Mouse (Mus musculus): Measurements from ENCODE around the gene Ttc7b.
A peak's percentile ranks its signal among the peaks of the same experiment; 100 is the strongest.

Ttc7b gene

DNA sequence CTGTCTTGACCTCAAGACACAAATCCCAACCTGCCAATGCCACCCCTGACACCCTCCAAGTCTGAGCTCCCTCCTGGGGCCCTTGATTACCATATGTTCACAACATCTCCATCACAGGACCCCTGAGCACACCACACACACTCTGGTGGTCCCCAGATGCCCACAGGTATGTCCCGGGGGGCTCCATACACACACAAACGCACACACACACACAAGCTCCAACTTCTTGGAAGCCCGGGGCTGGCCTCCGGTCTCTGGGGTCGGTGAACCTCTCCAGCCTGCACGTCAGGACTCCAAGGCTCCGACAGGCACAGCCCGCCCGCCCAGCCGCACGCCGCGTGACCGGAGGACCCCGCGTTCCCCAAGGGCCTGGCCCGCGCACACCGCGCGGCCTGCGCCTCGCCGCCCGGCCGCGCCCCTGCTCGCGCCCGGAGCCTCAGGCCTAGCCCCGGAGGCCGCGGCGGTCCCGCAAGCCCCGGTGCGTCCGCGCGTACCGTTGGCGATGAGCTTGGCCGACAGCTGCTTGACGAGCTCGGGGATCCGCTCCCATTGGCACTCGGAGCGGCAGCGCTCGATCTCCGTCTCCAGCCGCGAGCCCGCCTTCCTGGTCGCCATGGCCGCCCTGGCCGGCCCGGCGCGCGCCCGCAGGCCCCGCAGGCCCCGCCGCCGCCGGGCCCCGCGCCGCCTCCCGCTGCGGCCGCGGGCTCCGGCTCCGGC lies 391 bp downstream of the Ttc7b start:
- peak; percentile 56 for DNase-seq (ENCODE audit: low spot score)

DNA sequence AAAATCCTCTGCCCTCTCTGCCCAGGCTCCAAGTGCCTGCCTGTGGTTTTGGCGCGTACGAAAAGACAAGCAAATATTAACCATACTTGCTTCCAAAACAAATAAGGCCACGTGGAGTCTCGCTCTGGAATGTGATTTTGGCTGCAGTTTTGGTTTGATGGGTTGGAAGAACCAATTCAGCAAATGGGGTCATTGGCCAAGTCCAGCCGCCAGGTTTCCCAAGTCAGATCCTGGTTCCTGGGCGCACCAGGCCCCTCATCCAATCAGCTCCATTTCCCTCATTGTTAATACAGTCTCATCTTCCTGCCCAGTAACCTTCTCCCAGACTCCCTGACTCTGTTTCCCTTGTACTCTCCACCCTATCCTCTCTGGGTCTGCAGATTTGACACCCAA lies 946 bp downstream of the Ttc7b start:
- peak; percentile 39 for DNase-seq (ENCODE audit: low spot score)

DNA sequence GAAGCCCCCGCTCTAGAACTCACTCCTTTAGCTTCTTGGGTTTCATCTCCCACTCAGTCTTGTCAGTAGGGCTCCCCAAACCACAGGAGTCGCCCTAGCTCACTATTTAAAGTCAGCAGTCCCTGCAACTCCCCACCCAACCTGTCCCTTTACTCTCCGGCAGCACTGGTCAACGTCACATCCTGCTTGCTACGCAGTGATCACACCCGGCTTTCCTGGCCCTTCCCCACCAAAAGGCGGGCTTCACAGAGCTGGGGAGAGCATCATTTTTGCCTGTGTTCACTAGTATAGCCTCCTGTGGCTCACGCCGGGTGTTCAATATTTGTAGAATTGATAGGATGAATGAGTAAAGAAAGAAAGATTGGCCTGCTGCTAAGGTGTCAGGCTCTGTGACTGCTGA lies 3.3 kb downstream of the Ttc7b start:
- DNase-seq (ENCODE audit: low spot score): no peak

DNA sequence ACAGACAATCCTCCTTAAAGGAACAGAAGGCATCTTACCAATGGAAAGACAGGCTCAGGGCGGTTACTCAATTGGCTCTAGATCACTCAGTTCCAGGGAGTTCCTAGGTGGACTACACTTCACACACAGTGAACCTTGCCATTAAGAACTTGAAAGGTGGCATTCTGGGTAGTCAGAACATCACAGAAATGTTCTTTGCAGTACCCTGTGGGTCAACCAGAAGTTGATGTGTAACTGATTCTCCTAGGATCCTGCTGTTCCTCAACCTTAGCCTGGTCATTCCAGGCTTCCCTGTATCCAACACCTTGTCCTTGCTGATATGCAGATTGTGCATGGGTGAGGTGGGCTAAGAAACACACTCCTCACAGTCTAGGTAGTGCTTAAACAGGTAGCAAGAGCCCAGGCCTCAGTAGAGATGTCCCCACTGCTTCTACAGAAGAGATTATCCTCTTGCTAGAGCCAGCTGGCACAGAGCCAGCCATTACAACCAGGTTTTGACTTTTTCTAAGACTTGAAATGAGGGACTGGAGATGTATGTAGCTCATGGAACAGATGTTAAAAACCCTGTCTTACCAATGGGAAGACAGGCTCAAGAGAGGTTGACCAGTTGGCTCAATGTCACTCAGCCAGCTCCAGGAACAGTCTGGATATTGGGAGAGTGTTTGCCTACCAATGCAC lies 4.3 kb downstream of the Ttc7b start:
- no peak for DNase-seq (ENCODE audit: low spot score)

DNA sequence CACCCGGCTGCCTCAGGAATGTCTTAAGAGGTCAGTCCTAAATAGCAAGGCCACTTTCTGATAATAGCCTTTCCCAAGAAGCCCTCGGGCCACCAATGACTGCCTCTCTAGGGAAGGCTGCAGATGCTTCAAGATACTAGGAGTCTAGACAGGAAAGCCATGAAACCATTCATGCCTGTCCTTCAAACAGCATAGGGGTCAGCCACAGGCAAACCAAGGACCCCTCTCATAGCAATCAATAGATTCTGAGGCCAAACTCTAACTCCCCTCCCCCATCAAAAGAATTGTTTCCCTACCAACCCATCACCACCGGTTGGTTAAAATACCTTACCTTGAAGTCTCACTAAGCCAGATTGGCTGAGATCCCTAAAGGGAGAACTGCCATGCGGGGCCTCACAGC lies 5.1 kb downstream of the Ttc7b start:
- DNase-seq (ENCODE audit: low spot score): no peak

DNA sequence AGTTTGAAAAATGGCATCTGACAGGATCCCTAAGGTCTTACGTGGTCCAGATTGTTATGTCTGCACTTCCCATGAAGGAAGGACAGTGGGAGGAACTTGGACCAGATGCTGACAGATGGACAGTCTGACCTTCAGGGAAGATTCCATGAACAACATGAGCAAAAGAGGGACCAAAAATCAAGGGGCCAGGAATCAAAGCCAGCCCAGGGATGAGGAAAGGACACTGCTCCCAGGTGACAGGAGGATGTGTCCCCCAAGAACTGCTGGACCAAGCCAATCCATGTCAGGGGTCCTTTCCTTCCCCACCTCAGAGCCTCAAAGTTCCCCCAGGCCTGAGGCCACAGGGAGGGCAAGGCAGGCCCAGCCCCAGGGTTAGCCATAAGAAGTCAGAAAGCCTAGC lies 6.0 kb downstream of the Ttc7b start:
- no peak for DNase-seq (ENCODE audit: low spot score)

DNA sequence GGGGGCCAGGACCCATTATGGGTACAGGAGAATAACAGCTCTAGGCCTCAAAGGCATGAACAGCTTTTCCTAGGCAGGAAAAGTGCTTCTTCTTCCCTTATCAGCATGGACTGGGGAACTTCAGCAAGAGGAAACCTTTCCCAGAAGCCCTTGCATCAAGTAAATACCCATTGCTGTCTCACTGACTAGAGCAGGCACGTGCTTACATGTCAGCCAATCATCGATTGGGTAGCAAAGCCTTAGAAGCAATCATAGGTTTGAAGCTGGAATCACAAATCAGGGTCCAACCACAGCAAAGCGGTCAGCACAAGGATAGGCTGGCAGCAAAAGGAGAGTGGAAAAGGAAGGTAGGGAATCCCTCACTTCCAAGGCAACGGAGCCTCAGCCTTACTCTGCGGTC lies 7.5 kb downstream of the Ttc7b start:
- DNase-seq (ENCODE audit: low spot score): no peak

DNA sequence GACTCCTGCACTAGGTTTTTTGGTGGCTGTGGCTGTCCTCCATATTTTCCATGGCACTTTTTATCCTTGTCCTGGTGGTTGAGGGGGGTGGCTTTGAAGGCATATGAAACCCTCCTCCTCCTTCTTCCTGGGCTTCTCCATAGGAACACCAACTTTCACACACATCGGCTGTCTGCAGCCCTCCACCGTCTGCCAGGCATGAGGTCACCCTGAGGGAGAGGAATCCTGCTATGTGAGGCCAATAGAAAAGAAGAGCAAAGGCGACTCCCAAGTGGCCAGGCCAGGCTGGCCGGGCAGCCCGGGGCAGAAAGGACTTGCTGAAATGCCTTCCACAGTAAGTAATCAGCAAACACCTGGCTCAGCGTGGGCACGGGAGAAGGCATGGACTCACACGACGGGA lies 8.0 kb downstream of the Ttc7b start:
- DNase-seq (ENCODE audit: low spot score): no peak

DNA sequence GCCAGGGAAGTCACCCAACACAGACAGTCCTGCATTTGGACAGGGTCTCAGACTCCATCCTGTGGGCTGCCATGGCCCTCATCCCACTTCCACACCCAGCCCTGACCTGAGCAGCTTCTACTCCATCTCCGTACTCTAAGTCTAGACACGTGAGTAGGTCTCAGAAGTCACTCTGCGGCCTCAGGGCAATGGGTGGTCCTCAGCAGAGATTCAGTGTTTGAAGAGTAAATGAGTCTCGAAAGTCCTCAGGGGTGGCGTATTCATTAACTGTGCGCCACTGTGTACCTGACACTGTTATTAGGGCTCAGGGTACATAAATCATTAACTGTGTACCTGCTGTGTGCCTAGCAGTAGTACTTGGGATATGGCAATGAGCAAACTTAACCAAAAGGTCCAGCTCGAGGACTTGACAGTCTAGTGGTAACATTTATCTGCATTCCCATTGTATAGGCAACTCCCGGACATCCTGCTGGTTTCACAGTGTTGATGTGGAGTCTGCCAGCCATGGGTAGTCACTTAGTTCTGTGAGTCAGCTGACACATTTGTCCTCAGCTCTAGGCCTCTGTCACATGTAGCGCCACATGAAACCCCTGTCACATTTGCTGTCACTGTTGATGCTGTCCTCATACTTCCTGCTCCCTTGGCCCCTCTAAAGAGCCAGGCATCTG lies 10.9 kb downstream of the Ttc7b start:
- DNase-seq (ENCODE audit: low spot score): no peak

DNA sequence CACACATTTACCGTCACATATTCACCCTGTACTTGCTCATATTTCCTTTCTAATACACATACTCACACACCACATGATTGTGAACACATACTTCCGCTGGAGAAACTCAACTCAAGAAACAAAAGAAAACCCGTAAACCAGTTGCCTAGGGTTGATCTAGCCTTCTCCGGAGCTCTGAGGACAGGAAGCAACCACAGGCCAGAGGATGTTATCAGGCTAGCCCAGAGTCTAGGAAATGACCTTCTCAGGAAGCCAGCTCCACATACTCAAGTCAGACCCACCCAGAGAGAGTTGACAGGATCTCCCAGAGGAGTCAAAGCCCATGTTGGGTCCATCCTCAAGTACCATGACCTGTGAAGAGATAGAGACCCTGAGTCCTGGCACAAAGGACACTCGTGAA lies 12.0 kb downstream of the Ttc7b start:
- DNase-seq (ENCODE audit: low spot score): no peak

DNA sequence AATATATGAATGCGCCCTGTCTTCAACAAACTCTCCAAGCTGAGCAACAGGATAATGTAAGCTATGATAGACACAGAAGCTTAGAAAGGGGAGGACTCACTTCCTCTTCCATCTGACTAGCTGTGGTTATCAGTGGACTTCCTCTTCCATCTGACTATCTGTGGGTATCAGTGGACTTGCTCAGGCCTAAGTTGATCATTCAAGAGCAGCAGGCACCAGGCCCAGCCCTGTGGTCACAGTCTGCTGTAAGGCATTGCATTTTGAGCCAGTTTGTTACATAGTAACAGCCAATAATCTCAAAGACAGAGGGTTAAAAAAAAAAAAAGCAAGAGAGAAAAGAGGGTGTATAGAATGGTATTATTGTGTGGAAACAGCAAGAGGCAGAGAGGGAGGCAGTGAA lies 15.1 kb downstream of the Ttc7b start:
- DNase-seq (ENCODE audit: low spot score): no peak

DNA sequence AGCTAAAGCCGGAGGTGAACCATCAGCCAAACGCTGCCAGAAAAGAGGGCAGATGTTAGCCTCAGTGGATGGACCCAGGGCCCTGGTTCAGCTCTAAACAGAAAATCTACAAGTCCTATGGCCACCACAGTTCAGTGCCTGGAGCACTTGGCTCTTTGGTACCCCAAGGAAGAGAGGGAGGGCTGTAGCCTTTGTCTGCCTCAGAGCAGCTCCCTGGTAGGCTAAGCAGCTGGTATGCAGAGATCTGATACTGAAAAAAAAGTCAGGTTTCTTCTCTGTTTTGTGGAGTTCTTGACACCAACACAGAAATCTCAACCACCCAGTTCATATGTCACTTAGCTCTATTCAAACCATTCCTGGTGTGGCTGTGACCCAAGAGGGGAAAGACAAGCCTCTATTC lies 16.0 kb downstream of the Ttc7b start:
- no peak for DNase-seq (ENCODE audit: low spot score)

DNA sequence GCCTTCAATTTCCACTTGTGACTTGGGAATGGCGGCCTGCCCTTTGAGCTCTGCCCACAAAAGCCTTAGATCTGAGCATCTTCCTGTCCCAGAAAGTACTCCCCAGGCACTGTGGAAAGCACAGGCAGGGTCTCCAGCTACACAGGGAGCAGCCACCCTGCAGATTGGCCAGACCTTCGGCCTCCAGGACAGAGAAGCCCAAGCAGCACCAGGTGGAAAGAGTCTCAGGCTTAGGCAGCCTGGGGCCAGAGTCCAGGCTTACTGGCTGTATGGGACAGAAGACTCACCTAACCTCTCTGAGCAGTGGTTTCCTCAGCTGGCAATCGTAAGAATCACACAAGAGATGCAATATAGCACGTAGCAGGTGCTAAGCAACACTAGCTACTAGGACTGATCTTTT lies 17.0 kb downstream of the Ttc7b start:
- DNase-seq (ENCODE audit: low spot score): no peak

DNA sequence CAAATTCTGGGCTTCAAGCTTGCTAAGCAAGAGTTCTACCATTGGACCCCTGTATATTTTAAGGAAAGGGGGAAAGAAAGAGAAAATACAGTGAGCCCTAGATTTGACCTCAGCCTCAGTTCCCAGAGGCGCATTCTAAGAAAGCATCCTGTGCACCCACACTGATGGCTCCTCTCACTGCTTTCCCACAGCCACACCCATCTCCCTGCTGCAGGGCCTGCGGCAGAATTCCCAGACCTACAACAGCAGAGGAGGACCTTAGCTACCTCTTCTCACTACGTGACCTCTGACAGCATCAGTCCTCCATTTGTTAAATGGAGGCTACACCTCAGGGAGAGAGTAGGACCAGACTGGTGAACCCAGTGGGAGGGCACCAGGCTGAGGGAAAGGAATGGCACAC lies 18.1 kb downstream of the Ttc7b start:
- DNase-seq (ENCODE audit: low spot score): no peak

DNA sequence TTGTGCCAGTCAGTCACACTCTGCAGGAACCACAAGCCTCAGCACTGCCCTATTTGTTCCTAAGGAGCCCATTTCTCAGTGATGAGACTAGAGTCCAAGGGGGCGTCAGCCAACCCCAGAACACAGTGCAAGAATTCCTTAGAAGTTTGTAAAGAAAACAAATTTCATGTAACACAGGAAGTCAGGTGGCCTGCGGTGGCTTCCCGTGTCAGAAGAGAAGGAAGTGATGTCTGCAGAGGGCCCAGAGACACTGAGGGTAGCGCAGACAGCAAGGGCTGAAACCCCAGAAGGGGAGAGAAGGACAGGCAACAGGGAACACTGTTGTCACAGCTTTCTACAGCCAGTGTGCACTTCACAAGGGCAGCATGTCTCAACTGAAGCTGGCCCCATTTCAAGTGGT lies 19.4 kb downstream of the Ttc7b start:
- no peak for DNase-seq (ENCODE audit: low spot score)

DNA sequence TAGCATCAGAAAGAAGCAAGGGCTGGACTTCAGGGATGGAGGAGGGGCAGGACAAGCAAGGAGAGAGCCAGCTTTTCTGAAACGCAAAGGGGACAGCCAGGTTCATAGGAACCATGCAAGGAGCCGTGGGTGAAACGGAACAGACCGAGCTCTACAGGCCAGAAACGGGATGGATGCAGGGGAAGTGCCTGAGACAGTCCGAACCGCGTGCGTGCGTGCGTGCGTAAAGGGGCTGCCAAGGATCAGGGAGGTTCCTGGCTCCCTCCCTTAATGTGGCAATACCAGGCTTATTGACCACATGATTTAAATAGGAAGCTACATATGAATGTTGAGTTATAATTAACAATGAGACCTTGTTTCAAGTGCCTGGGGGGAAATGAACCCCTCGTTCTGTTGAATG lies 21.2 kb downstream of the Ttc7b start:
- no peak for DNase-seq (ENCODE audit: low spot score)

DNA sequence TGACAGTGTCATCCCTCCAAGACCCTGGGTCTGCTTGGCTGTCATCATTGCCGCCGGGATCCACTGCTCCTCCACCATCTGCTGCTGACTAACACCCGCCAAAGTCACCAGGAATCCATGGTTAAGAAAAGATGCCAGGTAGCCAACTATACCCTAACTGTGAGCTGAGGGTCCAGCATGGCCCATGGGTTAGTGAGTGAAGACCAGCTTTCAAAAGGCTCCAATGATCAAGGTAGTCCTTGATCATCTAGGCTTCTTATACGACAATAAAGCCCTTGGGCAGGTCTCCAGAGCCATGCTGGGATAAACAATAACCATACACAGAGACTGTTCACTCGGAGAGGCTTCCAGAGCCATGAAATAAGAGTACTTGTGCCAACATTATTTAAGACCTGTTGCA lies 22.6 kb downstream of the Ttc7b start:
- DNase-seq (ENCODE audit: low spot score): no peak

DNA sequence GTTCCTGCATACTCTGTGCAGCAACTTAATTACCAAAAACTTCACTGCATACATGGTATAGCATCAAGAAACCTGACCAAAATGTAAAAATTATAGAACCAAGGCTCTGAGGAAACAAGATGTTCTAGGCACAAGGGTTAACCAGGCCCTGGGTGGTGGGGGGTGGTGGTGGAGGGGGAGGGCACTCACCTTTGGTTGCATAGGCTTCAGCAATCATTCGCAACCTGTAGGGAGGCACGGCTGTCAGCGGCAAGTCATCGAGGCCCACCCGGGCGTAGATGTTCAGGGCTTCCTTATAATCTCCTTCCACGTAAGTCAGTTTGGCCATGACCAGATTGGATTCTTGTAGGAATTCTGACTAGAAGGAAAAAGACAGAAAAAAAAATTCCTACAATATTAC lies 25.5 kb downstream of the Ttc7b start:
- DNase-seq (ENCODE audit: low spot score): no peak

DNA sequence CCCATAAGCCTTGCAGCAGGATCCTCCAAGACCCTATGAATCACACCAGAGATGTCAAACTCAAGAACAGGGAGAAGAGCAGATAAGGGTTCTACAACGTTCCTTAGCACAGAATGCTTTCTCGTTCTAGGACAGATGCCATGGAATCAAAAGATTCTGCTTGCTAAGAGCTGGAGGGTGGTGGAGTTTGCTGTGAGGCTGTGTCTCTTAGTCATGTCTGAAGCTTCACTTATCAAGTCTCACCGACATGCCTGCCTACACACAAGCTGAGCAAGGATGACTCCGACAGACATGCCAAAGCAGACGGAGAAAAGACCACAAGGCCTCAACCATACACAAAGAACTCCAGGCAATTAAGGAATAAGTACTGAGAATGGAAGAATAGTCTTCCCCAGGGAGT lies 27.4 kb downstream of the Ttc7b start:
- DNase-seq (ENCODE audit: low spot score): no peak

DNA sequence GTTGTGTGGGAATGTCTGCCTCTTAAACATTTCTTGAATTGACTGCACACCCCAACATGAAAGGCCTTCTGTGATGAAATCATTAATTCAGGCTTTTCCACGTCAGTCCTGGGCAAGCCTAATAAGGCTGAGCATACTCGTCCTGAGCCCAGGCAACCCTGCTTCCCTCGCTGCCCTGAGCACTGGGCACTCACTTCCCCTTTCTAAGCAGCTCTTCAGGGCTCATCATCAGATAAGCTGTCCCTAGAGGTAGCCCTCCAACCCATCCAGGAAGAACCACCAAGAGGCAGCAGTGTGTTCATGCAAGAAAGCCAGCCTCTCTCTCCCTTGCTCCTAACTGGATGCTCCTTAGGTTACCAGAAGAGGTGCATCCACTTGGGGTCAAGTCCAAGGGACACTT lies 27.9 kb downstream of the Ttc7b start:
- no peak for DNase-seq (ENCODE audit: low spot score)

DNA sequence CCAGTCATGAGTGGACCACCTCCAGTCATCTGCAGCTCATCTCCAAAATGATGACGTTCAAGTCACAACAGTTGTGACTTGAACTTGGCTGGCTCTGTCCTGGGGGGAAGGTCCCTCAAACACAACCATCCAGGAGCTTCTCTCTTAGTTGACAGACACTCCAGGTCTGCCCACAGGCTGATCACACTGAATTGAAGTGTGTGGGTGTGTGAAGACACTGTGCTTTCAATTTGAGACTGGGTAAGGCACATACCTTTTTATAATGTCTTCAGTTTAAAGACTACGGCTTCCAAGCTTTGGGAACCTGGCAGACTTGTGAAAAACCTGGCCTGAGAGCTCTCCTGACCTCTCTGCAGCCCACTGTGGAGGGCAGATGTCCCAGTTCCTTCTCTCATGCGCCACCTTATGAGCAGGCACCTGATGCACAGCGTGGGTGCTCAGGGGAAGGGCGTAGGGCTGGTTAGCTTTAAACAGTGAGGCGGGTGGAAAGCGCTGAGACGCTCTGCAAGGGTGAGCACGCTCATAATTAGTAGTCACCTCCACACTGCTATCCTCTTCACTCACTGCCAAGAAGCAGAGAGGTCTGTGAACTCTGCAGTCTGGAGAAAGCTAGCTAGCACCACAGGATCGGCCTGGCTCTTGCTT lies 28.5 kb downstream of the Ttc7b start:
- DNase-seq (ENCODE audit: low spot score): no peak

DNA sequence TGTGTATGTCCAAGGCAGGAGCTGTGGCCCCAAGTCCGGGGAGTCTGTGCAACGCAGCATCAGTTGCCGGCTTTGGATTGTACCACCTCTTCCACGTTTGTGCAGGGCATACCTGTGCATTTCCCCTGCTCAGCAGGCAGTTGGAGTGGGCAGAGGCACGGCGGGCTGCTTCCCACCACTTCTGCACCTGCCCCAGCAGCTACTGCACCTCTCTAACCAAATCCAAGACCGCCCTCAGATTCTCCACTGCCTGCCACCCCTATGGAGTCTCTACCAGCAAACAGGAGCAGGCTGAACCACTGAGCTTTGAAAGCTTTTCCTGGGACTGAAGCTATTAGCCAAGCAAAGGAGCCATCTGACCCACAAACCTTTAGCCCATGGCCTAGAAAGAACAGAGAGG lies 30.8 kb downstream of the Ttc7b start:
- no peak for DNase-seq (ENCODE audit: low spot score)

DNA sequence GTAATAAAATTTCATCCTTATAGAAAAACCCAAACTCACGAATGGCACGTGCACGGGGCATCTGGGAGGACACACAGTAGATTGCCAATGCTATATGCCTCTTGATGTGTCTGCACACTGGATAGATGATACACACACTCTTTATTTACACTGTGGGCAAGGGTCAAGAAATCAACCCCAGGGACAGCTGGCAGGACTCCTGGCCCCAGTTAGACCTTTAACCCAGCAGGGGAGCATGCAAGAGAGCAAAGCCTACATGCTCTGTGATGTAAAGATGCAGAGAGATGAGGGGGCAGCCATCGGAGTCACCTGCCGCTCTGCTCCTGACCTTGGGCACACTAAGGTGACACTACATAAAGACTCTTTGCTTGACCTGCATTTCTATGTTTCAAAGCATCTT lies 32.3 kb downstream of the Ttc7b start:
- no peak for DNase-seq (ENCODE audit: low spot score)

Measured in embryo, embryonic 10.5 days (tissue).